Mouse (Mus musculus) thymus, postnatal 0 days (tissue): Measurements from ENCODE around the gene Olfml2b. TPM values are rescaled to one million over a fixed set of nuclear protein-coding genes. Genes with fewer than 3 reads are reported as not detected.

Experiments used
- DNase-seq: peaks from one replicate; pipeline ENCODE4 v3.0.0-alpha.2; 2015; ENCODE audit warnings: low spot score
- polyA plus RNA-seq: library from polyadenylated mRNA; unstranded; fragments of >200 nt; fragmentation: Nextera tagmentation; extraction: Ambion mirVana; gene quantifications from 2 replicates; pipeline ENCODE4 v1.2.1, GENCODE M21; 2015

The Olfml2b gene
- polyA plus RNA-seq, 1 experiment from 2014 or later = 1.7 TPM

DNA sequence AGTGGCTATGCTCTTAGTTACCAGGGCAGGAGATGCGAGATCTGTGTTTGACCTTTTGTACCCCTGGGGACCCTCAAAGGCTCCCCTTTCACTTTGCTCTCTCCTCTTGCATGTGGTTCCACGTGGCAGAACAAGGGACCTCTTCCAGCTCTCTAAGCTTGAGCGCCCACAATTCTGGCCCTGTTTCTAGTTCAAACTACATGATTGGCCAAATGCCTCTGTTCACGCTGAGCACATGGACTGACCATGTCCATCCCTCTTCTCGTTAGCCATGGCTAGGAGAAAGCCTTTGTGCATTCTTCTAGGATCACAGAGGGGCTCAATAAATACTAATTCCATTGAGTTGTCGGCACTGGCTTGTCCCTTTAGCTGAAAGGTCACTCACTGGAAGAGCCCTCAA, 51.0 kb downstream of the Olfml2b start:
- DNase-seq = no peak

DNA sequence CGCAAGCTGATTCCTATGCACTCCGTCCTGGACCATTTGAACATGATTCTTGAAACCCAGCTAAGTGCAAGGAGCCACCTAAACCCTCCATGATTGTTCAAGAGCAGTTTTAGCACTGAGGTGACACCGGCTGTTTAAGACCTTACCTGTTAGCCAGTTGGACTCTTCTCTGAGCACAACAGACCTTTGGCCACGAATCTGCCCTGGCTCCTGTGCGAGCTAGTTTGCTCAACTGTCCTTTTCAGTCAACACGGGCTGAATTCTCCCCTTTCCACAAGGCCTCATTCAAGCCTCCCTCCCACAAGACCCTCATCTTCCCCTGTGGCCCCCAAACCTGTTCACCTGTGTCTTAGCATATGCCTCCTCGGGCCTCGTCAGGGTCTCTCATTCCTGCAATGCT, 52.7 kb downstream of the Olfml2b start:
- DNase-seq = no peak

DNA sequence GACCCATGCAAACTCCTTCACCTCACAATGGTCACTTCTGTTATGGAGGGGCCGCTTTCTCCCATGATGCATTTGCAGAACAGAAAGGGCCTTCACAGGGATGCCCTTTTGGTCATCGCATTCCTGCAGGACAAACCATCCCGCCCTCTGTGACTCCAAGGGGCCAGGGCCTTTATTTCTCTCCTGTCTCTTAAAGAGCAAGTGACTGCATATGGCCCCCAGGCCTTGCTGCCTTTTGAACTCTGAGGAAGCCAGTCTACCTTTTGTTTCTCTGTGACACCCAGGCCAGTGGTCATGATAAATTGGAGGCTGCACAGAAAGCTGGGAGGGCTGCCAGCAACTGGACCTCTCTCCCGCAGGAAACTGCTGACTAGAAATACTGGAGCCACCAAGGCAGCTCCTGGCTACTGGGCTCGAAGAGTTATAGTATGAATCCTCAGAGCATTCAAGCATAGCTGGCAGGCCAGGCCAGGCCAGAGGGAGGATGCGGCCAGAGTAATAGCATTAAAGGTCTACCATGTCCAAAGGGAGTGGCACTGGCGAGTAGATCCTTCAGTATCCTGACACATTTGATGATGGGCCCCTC, 53.5 kb downstream of the Olfml2b start:
- DNase-seq = no peak

DNA sequence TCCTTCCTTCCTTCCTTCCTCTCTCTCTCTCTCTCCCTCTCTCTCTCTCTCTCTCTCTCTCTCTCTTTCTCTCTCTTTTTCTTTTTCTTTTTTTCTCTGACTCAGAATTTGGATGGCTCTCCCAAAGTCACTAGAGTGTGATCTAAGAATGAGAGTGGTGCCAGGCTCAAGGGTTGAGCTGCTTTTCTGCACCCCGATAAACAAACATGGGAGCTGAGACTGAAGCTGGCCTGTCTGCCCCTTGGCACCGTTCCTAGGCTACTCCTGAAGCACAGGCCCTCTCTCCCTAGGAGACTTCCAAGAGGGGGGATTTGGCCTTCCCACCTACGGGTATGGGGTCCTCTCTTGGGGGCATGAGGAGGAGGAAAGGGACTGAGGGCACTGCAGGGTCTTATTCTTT, 54.4 kb downstream of the Olfml2b start:
- DNase-seq = no peak

DNA sequence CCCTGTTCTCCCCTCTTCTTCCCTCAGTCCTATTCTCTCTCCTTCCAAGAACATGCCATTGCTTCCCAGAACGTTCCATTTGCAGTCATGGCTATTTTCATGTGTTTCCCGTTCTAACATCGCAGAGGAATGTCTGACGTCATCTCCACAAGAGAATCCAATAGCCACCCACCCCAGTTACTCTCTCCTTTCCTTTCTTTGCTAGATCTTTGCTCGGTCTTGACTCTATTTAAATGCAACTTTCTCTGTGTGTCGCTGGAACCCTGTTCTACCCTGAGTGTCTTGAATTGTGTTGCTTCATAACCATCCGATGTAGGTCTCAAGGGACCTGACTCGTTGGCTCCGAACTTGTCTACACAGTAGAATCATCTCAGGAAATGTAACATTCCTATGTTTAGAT, 55.2 kb downstream of the Olfml2b start:
- DNase-seq = no peak

DNA sequence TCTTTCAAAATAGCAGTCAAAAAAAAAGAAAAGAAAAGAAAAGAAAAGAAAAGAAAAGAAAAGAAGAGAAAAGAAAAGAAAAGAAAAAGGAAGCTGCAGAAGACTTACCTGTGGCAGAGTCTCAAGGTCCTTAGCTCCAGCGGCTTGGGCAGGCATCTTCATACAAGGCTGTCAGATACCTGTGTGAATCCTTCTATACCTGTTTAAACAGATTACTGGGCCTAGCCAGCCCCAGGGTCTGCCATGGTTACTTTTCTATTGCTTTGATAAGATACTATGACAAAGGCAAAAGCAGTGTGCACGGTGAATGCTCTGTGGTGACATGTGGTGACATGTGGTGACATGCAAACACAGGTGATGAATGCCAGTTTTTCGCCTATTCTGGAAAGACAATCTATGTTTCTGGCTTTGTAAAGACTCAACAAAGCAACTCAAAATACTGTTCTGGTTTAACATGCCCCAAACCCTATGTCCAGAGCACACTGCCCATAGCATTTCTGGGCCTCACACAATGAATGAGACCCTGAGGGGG, 56.2 kb downstream of the Olfml2b start:
- no peak for DNase-seq

DNA sequence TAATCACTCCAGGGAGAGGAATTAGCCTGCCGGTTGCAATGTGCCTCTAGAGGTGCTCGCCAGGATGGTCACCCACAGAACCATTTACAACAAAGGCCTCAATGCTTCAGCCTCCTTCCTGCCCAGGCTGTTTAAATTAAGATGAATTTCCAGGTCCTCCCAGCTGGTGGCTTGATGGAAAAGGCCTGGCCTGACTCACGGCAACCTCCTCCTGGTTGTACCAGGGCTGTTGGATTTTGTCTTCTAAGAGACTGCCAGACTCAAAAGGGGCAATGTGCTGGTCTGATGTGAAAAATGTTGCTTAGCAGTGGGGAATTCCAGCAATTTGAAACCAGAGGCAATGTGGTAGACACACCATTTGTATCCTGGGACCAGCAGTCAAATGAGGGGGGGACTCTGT, 56.8 kb downstream of the Olfml2b start:
- no peak for DNase-seq

DNA sequence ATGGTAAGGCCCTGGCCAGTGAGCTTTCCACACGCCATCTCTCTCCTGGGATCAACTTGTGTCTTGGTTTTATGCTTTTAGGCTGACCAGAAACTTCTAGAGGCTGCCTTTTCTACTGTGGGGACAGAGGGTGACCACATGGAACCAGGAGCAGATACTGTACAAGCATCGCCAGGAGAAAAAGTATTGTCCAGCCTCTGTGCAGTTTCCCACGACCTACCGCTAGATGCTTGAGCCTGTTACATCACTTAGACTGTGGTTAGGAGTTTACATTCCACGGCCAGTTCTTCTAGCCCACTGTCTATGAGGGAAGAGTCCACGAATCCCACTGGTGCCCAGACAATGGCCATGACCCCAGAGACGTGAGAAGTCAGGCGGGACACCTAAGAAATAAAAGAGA, 57.2 kb downstream of the Olfml2b start:
- DNase-seq = no peak

DNA sequence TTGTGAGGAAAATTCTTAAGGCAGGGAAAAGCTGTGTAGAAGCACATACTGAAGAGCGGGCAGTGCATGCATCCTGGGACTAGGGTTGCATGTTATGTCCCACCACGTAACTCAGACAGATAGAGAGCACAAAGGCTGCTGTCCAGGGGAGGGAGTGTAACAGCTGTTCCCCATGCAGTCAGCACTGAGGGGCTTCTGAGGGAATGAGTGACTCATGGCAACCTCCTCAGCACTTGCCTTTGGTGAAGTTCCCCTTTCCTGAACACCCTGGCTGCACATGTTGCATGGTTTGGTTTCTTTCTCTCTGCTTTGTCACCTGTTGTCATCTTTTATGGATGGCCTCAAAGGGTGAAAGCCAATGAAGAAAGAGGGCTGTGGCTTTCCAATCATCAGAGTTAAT, 57.9 kb downstream of the Olfml2b start:
- no peak for DNase-seq

DNA sequence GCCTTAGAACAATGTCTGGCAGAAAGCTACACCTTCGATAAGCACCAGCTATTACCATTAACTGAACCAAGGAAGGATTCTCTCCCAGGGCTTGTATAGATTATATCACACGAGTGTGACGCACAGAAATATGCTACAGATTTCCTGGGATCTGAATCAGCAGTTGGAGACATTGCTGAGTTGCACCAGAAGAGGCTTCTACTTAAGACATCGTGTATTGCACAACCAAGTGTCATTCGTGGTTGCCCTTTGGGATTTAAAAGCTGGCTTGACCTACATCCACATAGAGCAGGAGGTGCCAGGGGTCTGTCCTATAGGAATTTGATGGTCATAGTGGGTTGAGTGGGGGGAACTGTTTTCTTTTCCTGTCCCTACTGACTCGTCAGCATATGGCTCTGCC, 58.6 kb downstream of the Olfml2b start:
- no peak for DNase-seq

DNA sequence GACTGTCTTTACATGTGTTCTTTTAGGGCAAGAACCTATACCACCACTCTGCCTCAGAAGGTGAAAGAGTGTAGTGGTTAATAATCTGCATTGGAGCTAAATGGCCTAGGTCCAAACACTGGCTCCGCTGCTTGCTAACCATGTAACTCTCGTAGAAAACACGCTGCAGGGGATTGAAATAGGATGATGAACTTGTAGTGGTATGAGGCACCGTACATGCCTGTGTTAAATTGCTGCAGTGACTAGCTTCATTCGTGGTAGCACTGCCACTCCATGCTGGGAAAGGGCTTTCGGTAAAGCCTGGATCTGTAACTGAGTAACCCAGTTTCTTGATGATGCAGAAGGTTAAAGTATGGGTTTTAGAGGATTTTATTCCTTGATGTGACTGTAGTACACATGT, 59.8 kb downstream of the Olfml2b start:
- no peak for DNase-seq

DNA sequence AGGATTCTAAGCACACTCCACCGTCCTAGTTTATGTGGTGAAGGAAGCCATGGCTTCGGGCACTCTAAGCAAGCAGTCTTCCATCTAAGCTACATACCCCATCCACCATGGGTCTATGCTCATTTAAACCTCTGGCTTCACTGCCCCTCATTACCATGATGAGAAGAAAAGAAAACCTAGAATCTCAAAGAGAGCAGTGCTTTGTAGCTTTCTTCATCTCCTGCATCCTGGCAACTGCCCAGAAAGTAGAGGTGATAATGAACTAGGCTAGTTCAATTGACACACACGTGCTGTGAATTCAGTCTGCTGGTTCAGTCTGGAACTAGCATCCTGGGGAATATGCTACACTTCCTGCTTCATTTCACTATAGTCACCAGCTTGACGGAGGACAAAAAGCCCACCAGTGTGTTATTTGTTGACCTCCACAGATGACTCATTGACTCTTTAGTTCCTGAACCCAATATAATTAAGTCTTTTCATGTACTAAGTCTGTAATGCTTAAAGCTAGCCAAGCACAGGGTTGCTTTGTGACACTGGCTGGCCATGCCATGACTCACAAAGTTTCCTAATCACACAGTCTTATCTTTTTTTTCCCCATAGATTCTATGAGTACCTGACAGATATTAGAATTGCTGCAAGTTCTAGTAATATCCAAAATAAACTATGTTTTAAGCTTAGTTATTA, 60.7 kb downstream of the Olfml2b start:
- DNase-seq = no peak

DNA sequence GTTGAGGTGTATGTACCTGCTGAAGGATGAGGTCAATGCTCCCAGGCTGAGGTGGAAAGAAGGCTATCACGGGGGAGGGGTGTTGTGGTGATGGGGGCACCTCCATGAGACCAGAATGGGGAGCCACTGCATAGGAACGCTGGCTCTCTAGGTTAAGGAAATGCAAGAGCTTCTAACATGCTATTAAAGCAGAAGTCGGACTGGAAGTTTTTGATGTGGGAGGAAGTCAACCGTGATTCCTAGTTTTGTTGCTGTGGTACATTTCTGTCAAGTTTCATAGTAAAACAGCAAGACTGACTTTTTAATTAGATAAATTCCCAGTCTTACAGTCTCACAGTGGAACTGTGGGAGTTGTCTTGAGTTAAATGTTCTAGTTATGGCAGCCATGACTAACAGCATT, 61.7 kb downstream of the Olfml2b start:
- DNase-seq = no peak

DNA sequence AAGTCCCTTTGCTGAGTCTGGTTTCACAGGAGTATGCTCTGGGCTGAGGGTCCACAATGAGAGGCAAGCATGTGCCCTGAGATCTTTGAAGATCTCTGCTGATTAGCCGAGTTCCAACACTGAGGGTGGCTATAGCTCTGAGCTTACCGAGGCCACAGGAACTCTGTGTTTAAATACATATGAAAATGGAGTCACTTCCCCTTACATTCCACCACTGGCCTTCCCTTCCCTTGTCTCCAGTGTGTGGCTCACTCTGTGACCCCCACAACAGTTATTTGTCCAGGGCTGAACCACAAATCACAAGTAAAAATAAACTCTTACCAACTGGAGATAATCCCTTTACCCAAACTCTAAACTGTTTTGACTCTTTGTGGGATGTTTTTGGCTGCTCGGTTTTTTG, 64.7 kb downstream of the Olfml2b start:
- no peak for DNase-seq

DNA sequence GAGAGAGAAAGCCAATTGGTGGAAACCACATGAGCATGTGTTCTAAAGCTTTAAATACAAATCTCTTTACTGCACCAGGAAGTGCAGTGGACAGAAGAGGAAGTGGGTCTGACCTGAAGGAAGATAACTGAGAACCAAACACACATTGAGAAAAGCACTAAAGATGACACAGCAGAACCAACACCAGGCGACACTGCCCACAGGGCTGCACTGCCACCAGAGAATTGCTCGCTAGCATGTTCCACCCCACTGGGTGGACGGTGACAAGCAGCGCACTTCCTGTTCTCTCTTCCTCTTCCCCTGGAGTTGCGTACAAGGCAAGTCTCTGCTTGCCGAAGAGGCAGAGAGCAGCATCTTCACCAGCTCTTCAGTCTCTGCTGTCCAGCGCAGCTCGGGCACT, 65.1 kb downstream of the Olfml2b start:
- peak; percentile 34 for DNase-seq

DNA sequence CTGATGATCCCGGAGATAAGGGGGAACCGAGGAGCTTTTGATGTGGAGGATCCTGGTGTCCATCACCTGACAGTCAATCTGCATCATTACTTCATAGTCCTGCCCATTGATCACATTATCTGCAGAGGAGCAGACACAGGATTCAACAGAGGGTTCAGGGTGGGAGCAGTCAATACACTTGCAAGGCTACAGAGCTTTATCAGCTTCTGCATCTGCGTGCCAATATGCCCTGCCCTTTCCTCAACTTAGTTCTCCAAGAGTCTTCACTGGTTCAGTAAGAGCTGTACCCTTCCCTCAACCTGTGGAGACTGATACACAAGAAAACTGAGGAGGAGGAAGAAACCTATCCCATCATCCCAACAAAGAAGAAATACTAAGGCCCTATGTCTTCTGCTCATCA, 65.6 kb downstream of the Olfml2b start:
- DNase-seq = no peak

DNA sequence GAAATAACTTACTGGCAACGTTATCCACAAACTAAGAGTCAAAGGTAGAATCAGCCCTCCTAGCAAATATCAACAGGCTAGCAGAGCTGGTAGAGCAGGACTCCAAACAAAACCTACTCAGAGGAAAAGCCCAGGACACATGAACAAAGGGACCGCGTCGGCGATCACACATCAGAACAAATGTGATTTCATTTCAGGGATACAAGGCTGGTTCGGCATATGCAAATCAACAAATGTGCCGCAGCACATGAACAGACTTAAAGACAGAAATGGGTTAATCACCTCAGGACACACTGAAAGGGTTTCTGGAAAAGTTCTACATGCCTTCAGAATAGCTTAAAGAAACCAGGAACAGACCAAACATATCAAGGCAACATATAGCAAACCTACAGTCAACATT, 67.4 kb downstream of the Olfml2b start:
- no peak for DNase-seq

DNA sequence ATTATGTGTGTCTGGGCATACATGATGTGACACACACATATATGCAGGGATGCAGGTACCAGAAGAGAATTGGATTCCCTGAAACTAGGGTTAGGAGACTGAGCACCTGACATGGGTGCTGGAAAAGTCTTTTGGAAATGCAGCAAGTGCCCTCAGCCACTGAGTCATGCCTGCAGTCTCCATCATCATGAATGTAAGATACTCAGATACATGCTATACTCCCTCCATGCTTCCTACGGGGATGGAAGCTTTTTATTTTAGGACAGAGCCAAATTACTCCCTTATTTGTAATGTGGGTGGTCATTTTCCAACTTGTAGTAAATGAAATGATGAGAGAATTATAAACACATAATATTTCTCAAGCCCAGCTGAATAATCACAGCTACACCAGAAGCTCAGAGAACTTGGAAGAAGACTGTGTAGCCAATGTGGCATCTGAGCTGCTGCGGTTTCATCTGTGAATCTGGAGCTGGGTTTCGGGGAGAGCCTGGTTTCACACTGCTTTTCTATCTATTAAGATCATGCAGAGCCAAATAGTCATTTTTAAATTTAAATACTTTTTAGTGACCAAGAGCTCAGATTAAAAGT, 73.0 kb downstream of the Olfml2b start:
- DNase-seq = no peak

DNA sequence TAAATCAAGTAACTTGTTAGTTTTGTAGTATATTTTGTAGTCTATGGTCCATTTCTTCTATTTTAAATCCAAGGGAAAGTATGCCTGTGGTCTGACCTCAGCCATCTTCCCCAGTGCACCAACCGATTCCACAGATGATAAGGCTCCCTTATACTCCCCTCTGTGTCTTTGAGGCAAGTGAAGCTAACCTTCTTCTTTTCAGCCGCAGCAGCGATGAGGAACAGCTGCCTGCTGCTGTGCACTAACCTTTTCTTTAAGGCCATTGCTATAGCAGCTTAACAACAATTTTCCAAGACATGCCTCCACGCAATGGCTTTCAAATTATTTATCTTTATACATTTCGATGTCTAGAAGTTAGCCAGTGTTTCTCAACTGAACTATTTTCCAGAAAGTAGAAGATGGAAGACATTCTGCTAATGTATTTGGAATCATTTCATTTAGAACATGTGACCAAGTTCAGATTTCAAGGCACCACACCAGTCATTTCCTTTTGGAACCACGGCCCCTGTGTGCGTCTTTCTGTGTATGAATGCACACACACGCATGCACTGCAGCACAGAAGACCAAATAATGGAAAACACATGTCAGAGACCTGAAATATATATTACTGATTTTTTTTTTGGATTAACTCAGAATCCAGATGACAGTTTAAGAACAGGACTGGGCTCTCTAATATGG, 73.9 kb downstream of the Olfml2b start:
- DNase-seq = peak; percentile 12

DNA sequence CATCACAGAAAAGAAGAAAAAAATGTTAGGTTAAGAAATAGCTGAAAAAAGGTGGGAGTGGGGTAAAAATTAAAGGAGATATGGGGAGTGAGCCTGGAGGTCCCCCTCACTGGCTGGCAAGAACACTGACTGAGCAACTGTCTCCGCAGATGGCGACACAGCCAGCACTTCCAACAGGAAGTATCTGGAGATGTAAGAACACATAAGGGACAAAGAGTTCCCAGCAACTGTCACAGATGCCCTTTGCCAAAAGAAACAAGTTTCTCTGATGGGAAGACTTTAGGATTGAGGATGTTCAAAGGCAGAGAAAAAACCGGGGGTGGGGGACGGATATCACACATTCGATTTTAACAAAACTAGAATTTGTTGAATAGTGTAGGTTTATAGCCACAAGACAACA, 77.2 kb downstream of the Olfml2b start:
- no peak for DNase-seq

DNA sequence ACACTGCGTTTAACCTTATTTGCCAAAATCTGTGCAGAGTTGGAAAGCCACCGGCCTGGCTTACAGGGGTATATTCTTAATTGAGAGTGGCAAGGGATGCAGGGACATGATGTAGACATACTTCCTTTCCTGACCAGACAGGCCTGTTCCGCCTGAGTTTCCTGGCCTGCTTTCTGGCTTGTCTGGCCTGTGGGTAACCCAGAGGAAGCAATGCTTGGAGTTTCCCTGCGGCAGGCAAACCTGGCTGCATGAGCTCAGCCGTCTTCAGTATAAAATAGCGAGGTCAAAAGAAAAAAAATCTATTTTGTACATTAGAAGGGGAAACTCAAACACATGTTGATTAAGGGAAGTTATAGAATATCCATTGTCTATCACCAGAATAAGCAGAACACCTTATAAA, 84.2 kb downstream of the Olfml2b start:
- DNase-seq = no peak

DNA sequence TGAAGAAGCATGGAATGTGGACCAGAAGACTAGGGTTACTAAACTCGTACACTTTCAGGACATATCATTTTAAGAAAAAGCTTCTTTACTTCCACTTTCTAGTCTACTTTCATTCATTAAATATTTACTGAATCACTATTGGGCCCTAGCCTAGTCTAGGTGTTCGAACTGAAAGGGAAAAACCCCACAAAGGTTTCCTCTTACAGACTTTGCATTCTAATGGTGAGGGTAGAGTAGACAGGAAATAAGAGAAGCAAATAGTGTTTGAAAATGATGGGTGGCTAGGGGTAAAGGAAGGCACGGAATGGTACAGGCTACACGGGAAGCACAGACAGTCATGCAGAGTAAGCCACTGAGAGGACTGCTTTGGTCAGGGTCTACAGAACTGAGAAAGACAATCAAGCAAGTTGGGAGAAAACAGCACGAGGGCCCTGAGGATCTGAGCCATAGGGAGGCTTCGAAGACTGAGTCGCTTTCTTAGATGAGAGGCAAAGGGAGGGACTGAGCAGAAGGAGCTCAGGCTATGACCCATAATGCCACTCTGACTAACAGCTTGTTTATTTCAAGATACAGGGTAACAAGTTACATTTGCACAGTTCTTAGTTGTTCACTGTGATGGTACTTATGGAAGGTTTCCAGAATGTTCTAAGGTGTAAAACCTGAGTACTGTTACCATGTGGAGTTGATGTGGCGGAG, 85.1 kb downstream of the Olfml2b start:
- DNase-seq = no peak
